Mouse (Mus musculus) heart, postnatal 10 days (tissue): Measurements from ENCODE around the gene Tox3. TPM values are rescaled to one million over a fixed set of nuclear protein-coding genes. Genes with fewer than 3 reads are reported as not detected.

ENCODE experiments used
- DNase-seq, 2 experiments: peaks; one replicate each; pipeline ENCODE4 v3.0.0; 2021
- intact Hi-C: fragments of 180-260 bp; cut with DNase I; formaldehyde crosslinking; loops from one replicate; pipeline ENCODE4 v1.15.1; 2025
- total RNA-seq, 2 experiments: library from RNA; stranded (reverse); gene quantifications; 2 replicates each; pipeline ENCODE4 v1.2.3; 2021

The Tox3 gene
- total RNA-seq: 10 to 100 TPM in 1 of 2 experiments, 1 to 10 TPM in 1; 8.1 to 13.6 TPM

DNA sequence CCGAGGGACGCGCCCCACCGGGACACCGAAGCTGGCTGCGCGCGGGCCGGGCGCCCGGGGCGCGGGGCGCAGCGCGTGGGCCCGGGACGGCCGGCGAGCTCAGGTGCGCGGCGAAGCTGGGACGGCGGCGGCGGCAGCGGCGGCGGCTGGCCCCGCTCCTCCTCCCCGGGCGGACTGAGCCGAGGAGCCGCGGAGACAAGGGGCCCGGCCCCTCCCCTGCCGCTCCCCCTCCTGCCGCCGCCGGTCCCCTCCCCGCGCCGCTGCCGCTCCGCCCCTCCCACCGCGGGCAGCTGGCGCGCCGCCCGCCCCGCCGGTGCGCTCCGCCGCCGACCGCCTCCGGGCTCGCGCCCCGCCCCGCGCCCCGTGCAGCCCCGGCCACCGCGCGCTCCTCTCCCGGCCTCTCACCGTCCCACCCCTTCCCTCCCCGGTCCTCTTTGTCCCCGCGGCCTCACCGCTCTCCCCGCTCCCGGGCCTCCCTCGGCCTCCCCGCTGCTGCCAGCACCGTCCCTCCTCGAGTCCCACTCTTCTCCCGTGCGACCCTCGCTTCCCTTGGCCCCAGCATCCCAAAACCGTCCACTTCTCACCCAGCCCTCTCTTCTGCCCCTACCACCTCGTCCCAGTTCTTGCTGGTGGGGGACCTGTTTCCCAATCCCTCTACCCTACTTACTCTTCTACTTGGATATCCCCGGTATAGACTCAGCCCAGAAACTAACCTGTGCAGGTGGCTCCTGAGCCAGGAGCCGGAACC lies at the start of gene Tox3:
TSS of gene Tox3 (minus strand) at position 166 of the 748 bp plus-strand sequence.
- intact Hi-C loops: loop anchor here (5.0 kb wide), 3 partner anchors 46 to 346 kb away; no protein-coding TSS in a partner anchor
- DNase-seq: peak; percentile 43 to 58

- intact Hi-C loops: no loop called here
Observed at GRCm38 (mm10) chr8:90392643-90393042, 44.5 kb upstream of the Tox3 start.

GRCm38 (mm10) chr8:90391483-90392074 lies 43.4 kb upstream of the Tox3 start:
- intact Hi-C loops: no loop called here
- no peak for DNase-seq

More at GRCm38 (mm10) chr8:90392643-90393042, 44.5 kb upstream of the Tox3 start:
- no peak for DNase-seq

DNA sequence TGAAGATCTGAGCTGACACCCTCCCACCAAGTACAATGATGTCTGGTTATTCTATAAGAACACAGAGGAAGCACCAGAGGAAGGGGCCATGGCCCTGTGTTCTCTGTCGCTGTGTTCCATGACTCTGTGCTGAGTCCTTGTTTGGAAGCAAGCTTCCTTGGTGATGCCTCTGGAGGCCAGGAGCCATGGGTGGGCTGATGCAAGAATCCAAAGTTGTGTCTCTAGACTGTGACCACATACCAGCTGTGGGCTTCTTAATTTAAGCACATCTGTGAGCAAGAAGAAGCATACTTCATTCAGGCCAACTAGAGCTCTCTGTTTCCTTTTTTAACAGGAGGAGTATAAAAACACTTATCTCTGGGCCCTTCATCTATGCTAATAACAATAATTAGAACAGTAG lies 42.7 kb upstream of the Tox3 start:
- intact Hi-C loops: no loop called here

GRCm38 (mm10) chr8:90379064-90379463 lies 30.9 kb upstream of the Tox3 start:
- intact Hi-C loops: no loop called here
- DNase-seq: no peak

More for the DNA sequence above, 42.7 kb upstream of the Tox3 start:
- DNase-seq: no peak

- intact Hi-C loops: no loop called here
- no peak for DNase-seq
Observed at GRCm38 (mm10) chr8:90378036-90378435, 29.9 kb upstream of the Tox3 start.

DNA sequence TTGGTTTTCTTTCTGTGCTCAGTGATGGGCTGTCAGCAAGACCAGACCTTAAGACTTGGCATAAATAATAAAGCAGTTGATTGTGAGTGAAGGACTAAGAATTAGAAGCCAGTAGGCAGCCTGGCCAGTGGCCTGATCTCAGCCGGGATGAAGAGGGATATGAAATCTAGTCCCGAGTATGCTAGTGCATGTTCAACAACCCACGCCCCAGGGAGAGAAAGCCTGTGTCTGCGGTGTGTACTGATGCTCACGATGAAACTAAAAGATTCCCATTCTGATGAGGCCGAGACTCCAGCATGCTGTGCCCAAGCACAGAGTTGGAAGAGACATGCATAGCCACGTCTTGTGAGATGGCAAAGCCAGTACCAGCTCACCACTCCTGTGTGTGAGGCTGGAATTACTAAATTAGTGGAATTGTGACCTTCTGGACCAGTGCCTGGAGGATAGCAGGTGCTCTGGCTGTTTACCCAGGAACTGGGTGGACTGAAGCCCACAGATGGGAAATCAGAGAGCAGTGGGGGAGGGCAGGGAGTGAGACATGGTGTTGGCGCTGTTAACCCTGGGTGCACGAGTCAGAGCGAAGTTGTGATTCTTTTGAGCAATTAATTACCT lies 23.6 kb upstream of the Tox3 start:
- intact Hi-C loops: no loop called here
- peak in 1 of 2 experiments; percentile 7 for DNase-seq

GRCm38 (mm10) chr8:90369876-90370275 lies 21.7 kb upstream of the Tox3 start:
- intact Hi-C loops: no loop called here
- no peak for DNase-seq

- no peak for DNase-seq
- intact Hi-C loops: no loop called here
Observed at GRCm38 (mm10) chr8:90356729-90357128, 8.6 kb upstream of the Tox3 start.

- DNase-seq: no peak
- intact Hi-C loops: no loop called here
Observed at GRCm38 (mm10) chr8:90354782-90355181, 6.6 kb upstream of the Tox3 start.

DNA sequence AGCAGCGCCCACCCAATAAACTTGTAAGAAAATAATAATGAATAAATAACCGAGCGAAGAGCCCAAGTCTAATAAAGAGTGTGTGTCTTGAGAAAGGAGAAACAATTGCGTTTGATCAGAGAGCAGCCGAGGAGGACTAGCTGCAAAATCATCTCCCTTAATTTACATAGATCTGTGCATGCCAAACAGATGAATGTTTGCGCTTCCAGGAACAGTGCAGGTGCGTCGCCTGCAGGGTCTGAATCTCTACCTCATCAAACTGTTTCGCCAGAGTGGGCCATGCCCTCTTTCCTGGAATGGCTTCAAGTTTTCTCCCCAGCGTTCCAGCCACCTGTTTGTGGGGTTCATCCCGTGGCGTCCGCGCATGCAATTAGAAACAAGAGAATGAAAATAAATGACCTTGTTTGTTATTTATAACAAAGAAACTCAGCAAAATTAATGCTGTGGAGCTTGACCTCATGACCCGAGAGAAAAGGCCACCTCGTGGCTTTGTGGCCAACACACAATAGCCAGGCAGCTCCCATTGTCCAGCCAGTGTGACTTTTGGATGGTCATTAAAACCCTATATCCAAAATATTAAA lies 5.9 kb upstream of the Tox3 start:
- no peak for DNase-seq
- intact Hi-C loops: no loop called here

DNA sequence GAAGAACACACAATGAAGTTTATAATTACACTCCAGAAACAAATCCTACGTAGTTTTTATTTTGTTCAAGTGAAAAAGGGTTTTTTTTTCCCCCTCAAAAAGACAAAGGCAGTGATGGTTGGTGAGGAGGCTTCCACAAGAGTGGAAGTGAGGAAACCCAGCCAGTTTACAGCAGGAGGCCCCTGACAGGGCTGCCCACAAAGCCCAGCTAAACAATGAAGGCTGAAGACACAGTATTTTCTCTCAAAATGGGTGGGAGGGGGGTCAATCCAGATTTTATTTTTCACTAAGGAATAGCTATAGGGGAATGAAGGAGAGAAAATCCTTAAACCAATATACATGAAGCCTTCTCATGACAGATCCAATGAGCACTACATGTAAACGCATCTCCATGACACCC lies 5.4 kb upstream of the Tox3 start:
- no peak for DNase-seq
- intact Hi-C loops: no loop called here

DNA sequence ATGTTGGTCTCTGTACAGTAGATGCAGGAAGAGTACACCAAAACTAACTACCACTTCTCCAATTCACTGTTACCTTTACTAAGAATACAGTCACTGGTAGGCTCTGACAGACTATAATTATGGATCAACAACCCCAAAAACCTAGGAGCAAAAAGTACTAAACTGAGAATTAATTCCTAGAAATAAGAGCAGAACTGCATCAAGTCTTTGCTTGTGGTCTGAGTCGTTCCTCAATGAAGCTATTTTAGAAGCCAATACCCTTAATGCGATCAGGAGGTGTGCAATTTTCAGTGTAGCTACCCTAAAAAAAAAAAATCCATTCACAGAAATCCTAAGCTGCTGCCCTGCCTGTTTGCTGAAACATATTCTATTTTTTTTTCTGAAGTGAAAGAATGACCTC lies 4.8 kb upstream of the Tox3 start:
- intact Hi-C loops: no loop called here
- DNase-seq: no peak

DNA sequence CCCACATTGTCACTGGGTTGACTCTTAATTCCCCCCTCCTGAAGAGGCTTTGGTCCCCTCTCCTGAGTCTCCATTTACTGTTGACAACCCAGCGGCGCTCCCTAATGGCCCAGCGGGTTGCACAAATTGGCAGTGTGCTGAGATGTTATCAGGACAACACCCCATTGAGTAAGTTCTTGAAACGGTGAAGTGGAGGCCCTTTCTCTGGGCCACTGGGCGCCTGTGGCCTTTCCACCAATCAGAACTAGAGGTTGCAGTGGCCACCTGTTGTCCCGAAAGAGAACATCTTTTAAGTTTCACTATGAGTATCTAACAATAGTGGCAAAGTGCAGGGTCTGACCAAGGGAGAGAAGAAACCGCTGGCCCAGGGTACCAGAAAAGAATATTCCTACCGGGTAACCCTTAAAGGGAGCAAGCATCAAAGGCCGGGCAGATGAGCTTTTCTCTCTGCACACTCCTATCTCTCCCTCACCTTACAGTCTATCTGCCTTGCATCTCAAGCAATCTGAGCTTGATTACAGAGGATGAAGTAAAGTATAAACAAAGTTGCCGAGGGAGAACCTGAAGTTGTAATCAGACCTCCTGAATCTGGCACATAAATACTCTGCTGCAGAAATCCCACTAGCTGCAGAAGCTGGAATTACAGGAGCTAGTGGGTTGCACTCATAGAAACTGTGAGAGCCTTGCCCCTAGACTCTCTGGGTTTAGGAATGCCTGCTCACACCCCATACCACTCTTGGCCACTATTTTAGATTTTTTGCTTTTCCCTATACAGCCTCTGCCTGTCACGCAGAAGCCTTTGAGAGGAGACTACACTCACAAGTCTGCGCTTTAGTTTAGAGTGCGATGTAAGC lies 1.8 kb upstream of the Tox3 start:
- DNase-seq: peak; percentile 14 to 38
- intact Hi-C loops: loop anchor here (5.0 kb wide), 3 partner anchors 48 to 348 kb away; no protein-coding TSS in a partner anchor

DNA sequence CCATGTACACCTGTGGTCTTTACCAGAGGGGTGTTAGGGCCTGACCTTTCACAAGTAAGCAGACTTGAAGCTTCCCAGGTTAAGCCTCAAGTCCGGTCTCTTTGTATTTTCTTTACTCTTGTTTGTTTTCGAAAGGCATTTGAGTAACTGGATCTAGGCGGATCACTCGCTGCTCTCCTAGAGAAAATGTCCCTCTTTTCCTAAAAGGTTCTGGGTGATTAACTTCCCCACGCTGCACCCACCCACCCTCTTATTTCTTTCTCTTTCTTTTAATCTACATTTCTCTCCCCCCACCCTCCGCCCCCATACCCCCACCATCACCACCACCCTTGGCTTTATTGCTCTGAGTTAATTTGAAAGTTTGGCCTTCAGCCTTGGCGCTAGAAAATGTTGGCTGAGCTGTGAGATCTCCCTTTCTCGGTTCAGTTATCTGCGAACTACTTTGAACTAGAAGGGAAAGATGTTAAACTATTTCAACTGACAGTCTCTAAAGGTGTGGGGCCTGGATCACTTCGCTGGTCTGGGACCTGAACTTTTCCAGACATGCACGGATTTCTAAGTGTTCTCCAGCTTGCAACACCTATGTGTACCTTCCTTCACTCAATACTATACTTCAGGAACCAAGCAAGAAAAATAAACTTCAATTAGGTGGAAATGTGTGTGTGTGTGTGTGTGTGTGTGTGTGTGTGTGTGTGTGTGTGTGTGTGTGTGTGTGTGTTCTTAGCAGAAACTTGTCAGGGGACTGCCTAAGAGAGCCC lies 962 bp upstream of the Tox3 start:
- peak in 1 of 2 experiments; percentile 9 for DNase-seq
- intact Hi-C loops: loop anchor here (5.0 kb wide), 3 partner anchors 47 to 347 kb away; no protein-coding TSS in a partner anchor

DNA sequence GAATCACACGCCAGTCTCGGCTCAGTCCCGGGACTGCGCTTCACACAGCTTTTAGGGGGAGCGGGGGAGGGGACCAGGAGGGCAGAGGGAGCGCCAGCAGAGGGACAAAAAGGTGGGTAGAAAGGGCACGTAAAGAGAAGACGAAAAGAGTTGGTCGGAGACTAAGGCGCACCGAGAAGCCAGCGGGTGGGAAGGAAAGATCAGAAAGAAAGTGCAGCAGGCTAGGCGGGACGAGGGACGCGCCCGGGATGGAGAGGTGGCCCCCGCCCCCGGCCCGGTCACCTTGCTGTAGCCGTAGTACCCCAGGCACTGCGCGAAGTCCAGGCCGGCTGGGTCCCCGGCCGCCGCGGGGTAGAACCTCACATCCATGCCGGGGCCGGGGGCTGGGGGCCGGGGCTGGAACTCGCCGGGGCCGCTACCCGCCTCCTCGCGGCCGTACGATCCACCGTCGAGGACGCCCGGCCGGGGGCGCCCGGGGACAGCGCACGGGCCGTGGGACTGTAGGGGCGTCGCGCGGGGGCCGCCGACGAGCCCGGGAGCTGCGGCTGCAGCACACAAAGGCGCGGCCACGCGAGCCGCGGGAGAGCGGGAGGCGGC lies 464 bp downstream of the Tox3 start:
- peak; percentile 46 to 48 for DNase-seq
- intact Hi-C loops: loop anchor here (5.0 kb wide), 3 partner anchors 45 to 345 kb away; no protein-coding TSS in a partner anchor

DNA sequence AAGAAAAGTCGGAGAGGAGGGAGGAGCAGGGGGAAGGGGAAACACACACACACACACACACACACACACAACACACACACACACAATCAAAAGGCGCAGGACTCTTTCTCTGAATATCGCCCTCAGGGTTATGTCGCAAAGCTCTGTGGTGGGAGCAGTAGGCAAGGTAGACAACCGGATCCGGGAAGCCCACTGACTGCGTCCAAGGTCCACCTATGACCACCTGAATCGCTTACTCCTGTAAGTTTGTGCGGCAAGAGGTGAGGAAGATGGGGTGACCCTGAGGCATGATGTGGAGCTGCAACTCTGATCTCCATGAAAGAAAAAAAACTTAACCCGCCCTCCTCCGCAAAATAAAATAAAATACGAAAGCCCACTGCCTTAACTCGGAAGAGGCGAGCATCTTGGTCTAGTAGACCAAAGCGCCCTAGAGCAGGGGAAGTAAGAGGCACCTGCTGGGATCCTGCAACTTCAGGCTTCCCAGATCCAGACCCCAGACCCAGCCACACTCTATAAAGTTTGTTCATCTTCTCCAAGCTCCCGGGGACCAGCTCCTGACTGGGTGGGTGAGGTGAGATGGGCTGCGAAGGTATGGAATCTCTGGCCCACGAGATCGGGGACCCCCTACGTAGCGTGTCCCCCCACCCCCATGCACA lies 1.1 kb downstream of the Tox3 start:
- intact Hi-C loops: loop anchor here (5.0 kb wide), 3 partner anchors 45 to 345 kb away; no protein-coding TSS in a partner anchor
- DNase-seq: peak; percentile 11 to 14

- DNase-seq: no peak
- intact Hi-C loops: loop anchor here (5.0 kb wide), 3 partner anchors 44 to 344 kb away; no protein-coding TSS in a partner anchor
Observed at GRCm38 (mm10) chr8:90346138-90346879, 1.8 kb downstream of the Tox3 start.
